Mouse (Mus musculus) heart, embryonic 15.5 days (tissue): ENCODE data around the gene Tmem30c. TPM values are rescaled to one million over a fixed set of nuclear protein-coding genes. Genes with fewer than 3 reads are reported as not detected.

Source experiments
- ATAC-seq: fragments of 200-750 bp; cut with Nextera tagmentation; replicated peaks from 2 replicates; pipeline ENCODE4 v1.8.0; 2017; ENCODE audit warnings: low read depth, moderate TSS enrichment; ENCODE audit not compliant: insufficient number of reproducible peaks, insufficient read depth, low FRiP score
- H3K27ac ChIP-seq: fragments of 300-500 bp; sonication (generic); 2 replicates; pipeline ENCODE4 v1.5.1; 2015; ENCODE audit warnings: mild to moderate bottlenecking, inconsistent platforms
- H3K27me3 ChIP-seq: fragments of 300-500 bp; sonication (generic); 2 replicates; pipeline ENCODE4 v1.6.1; 2015; ENCODE audit warnings: inconsistent platforms
- H3K36me3 ChIP-seq: fragments of 300-500 bp; sonication (generic); 2 replicates; pipeline ENCODE4 v1.6.1; 2015; ENCODE audit warnings: mild to moderate bottlenecking, inconsistent platforms
- H3K4me1 ChIP-seq: fragments of 300-500 bp; sonication (generic); replicated peaks from 2 replicates; pipeline ENCODE4 v1.6.1; 2015; ENCODE audit warnings: inconsistent platforms
- H3K4me2 ChIP-seq: fragments of 300-500 bp; sonication (generic); 2 replicates; pipeline ENCODE4 v1.6.1; 2015; ENCODE audit warnings: inconsistent platforms, mild to moderate bottlenecking, moderate library complexity
- H3K4me3 ChIP-seq: fragments of 300-500 bp; sonication (generic); 2 replicates; pipeline ENCODE4 v1.5.1; 2015; ENCODE audit warnings: mild to moderate bottlenecking, inconsistent platforms
- H3K9ac ChIP-seq: fragments of 300-500 bp; sonication (generic); 2 replicates; pipeline ENCODE4 v1.6.1; 2015; ENCODE audit warnings: mild to moderate bottlenecking, inconsistent platforms
- H3K9me3 ChIP-seq: fragments of 300-500 bp; sonication (generic); replicated peaks from 2 replicates; pipeline ENCODE4 v1.6.1; 2016; ENCODE audit warnings: inconsistent platforms
- WGBS: fragments of 180-500 bp; shearing (Covaris S2); methylation state at CpG from one replicate; pipeline ENCODE4 v1.1.7; 2015; ENCODE audit warnings: mixed read lengths; 5-methylcytosine and 5-hydroxymethylcytosine counted together
- polyA plus RNA-seq: library from polyadenylated mRNA; unstranded; fragments of >200 nt; fragmentation: Nextera tagmentation; extraction: Ambion mirVana; gene quantifications from 2 replicates; pipeline ENCODE4 v1.2.1, GENCODE M21; 2015

Gene Tmem30c
- polyA plus RNA-seq, 1 experiment from 2014 or later, result not detected

DNA sequence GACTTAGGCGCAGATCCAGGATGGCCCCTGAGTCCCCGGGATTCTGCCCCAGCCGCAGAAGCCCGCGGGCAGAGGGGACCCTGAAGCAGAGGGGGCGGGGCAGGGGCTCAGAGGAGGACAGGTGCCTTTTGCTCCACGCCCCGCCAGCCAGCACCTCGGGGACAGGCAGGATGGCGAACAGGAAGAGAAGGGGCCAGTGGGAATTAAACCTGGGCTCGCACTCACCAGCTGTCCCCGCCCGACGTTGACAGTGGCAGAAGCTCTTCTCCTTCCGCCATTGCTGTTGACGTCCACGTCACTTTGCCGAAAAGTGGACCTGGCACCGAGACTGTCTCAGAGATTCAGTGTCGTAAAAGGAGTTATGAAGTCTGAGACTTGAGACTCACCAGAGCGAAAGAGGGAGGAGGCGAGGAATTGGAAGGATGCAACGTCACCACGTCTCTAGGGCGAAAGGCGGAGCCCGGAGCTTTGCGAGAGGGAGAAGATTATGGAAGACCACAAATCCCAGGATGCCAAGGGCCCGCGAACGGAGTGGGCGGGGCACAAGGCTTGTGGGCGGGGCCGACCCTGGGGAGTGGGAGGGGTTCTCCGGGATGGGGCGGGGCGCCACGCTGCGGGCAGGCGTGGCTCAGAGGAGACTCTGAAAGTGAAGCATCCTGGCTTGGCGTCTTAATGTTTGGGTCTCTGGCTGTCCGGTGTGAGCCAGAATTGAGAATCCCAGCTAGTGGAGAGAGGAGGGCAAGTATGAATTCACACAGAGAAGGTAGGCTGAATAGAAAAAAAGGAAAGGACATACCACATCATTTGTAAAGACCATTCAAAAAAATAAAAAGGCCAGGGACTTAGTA lies 61.4 kb downstream of the Tmem30c start, which contains the start of gene Tbc1d23:
Gene Tbc1d23 (minus strand): TSS at position 416 of the 848 bp plus-strand sequence.
- H3K27ac ChIP-seq, result peak within 1 kb of the TSS; percentile 86
- under 1% methylated on average over 42 of the region's 42 CpGs for WGBS
- H3K4me3 ChIP-seq, result peak within 1 kb of the TSS; percentile 99
- no peaks in the 10 kb centered on the region for H3K27me3 ChIP-seq
- peak; percentile 97 for ATAC-seq
- H3K9ac ChIP-seq, result peak within 1 kb of the TSS; percentile 92
- H3K36me3 ChIP-seq, result no peaks in the 10 kb centered on the region
- no peaks in the 10 kb centered on the region for H3K9me3 ChIP-seq
- H3K4me2 ChIP-seq, result peak within 1 kb of the TSS; percentile 74
- H3K4me1 ChIP-seq, result peaks cover 22% of the 10 kb centered on the region

DNA sequence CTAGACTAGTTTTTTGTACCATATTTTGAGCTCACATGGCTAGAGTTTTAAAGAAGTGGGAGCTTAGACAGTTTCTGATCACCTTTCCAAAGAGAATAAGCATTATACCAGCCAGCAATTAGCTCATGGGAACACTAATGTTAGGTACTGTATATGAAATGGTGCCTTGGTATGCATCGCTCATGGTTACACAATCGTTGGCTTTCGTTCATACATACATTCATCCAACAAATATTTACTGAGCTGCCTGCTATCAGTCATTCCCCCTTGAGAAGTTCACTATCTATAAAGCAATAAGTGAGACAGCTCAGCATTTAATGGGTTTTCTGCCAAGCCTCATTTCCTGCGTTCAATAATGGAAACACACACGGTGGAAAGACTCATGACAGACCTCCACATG lies 66.2 kb downstream of the Tmem30c start:
- ATAC-seq, result no peak
- Histone ChIP-seq H3K36me3 (no peaks in the 10 kb centered on the region), H3K9me3 (no peaks in the 10 kb centered on the region), H3K4me1 (peaks cover 22% of the 10 kb centered on the region), H3K4me3 (no peak overlapping the region), H3K27ac (no peak overlapping the region), H3K9ac (no peak overlapping the region), H3K4me2 (no peak overlapping the region), H3K27me3 (no peaks in the 10 kb centered on the region)
- WGBS, result 53% methylated on average over 5 of the region's 5 CpGs

DNA sequence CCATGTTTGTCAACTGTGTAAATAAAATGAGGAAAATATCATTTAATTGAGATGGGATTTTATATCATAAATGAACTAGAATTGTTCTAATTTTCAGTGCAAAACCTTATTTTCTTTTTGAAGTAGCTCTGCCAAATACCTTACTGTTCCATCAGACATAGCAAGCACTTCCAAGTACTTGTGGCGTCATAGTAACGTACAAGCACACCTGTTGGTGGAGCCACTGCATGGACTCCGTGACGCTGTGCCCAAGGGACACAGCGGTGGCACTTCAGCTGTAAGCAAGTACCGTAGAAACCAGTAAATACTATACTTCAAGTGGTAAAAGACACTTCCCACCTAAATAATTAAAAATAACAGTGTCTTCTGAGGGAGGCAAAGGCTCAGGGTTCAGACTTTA lies 72.3 kb downstream of the Tmem30c start:
- no peaks in the 10 kb centered on the region for H3K27me3 ChIP-seq
- no peak overlapping the region for H3K27ac ChIP-seq
- no peaks in the 10 kb centered on the region for H3K9me3 ChIP-seq
- peaks cover 13% of the 10 kb centered on the region; the same call in 1 of the 2 replicates for H3K36me3 ChIP-seq
- H3K4me3 ChIP-seq, result no peak overlapping the region
- no peak for ATAC-seq
- WGBS, result 94% methylated on average over 6 of the region's 6 CpGs
- H3K9ac ChIP-seq, result no peak overlapping the region
- H3K4me1 ChIP-seq, result peaks cover 4% of the 10 kb centered on the region; the same call in 1 of the 2 replicates
- H3K4me2 ChIP-seq, result no peak overlapping the region

Other genes with a start within 250 kb of the Tmem30c start
- 0.11 and 0.15 TPM in 2 replicates for gene Tmem45a2, start 221.5 kb downstream of the Tmem30c start, polyA plus RNA-seq
- gene Tomm70a, start 171.2 kb downstream of the Tmem30c start, polyA plus RNA-seq, result 36.4 and 38.5 TPM in 2 replicates
- 45.8 and 49.5 TPM in 2 replicates for gene Nit2, start 125.5 kb downstream of the Tmem30c start, polyA plus RNA-seq
- 17.1 and 17.5 TPM in 2 replicates for gene Tbc1d23, start 61.4 kb downstream of the Tmem30c start, polyA plus RNA-seq
- gene Filip1l, start 60.2 kb upstream of the Tmem30c start, polyA plus RNA-seq, result 24.0 and 25.0 TPM in 2 replicates